Mouse (Mus musculus) kidney, embryonic 15.5 days (tissue): Measurements from ENCODE around the gene Slc10a1. TPM values are rescaled to one million over a fixed set of nuclear protein-coding genes. Genes with fewer than 3 reads are reported as not detected.

Experiments used
- ATAC-seq: fragments of 200-750 bp; cut with Nextera tagmentation; replicated peaks from 2 replicates; pipeline ENCODE4 v1.8.0; 2017; ENCODE audit warnings: moderate TSS enrichment; ENCODE audit not compliant: low FRiP score
- H3K27ac ChIP-seq: fragments of 300-500 bp; sonication (generic); 2 replicates; pipeline ENCODE4 v1.5.1; 2015; ENCODE audit warnings: mild to moderate bottlenecking, inconsistent platforms
- H3K27me3 ChIP-seq: fragments of 300-500 bp; sonication (generic); 2 replicates; pipeline ENCODE4 v1.6.1; 2015; ENCODE audit warnings: inconsistent platforms
- H3K36me3 ChIP-seq: fragments of 300-500 bp; sonication (generic); 2 replicates; pipeline ENCODE4 v1.6.1; 2015; ENCODE audit warnings: inconsistent platforms
- H3K4me1 ChIP-seq: fragments of 300-500 bp; sonication (generic); 2 replicates; pipeline ENCODE4 v1.6.1; 2015; ENCODE audit warnings: inconsistent platforms
- H3K4me2 ChIP-seq: fragments of 300-500 bp; sonication (generic); 2 replicates; pipeline ENCODE4 v1.6.1; 2015; ENCODE audit warnings: moderate library complexity, mild to moderate bottlenecking, inconsistent platforms
- H3K4me3 ChIP-seq: fragments of 300-500 bp; sonication (generic); replicated peaks from 2 replicates; pipeline ENCODE4 v1.5.1; 2015; ENCODE audit warnings: mild to moderate bottlenecking, inconsistent platforms
- H3K9ac ChIP-seq: fragments of 300-500 bp; sonication (generic); 2 replicates; pipeline ENCODE4 v1.6.1; 2015; ENCODE audit warnings: mild to moderate bottlenecking, inconsistent platforms
- H3K9me3 ChIP-seq: fragments of 300-500 bp; sonication (generic); replicated peaks from 2 replicates; pipeline ENCODE4 v1.6.1; 2016; ENCODE audit warnings: inconsistent platforms
- WGBS: fragments of 180-500 bp; shearing (Covaris S2); methylation state at CpG from one replicate; pipeline ENCODE4 v1.1.7; 2015; ENCODE audit warnings: mixed read lengths; 5-methylcytosine and 5-hydroxymethylcytosine counted together
- polyA plus RNA-seq: library from polyadenylated mRNA; unstranded; fragments of >200 nt; fragmentation: Nextera tagmentation; extraction: Ambion mirVana; gene quantifications from 2 replicates; pipeline ENCODE4 v1.2.1, GENCODE M21; 2015

The Slc10a1 gene
- polyA plus RNA-seq, result 0.82 and 0.96 TPM in 2 replicates

- no peak within 1 kb of the TSS for H3K9ac ChIP-seq
- H3K27ac ChIP-seq, result no peak within 1 kb of the TSS
- ATAC-seq, result no peak
- no peaks in the 10 kb centered on the region for H3K27me3 ChIP-seq
- no peaks in the 10 kb centered on the region for H3K4me1 ChIP-seq
- 87% methylated on average over 5 of the region's 5 CpGs for WGBS
- H3K9me3 ChIP-seq, result no peaks in the 10 kb centered on the region
- H3K4me2 ChIP-seq, result no peak within 1 kb of the TSS
- H3K4me3 ChIP-seq, result no peak within 1 kb of the TSS
- no peaks in the 10 kb centered on the region for H3K36me3 ChIP-seq
Measured at GRCm38 (mm10) chr12:80968605-80969004, at the start of gene Slc10a1. Gene Slc10a1 (minus strand): TSS chr12:80968705.

- no peak for ATAC-seq
- Histone ChIP-seq H3K4me2 (no peak overlapping the region), H3K27ac (no peak overlapping the region), H3K4me3 (no peak overlapping the region), H3K27me3 (0 out of 2 replicates have a peak, but pooled peaks cover 4% of the 10 kb centered on the region), H3K9ac (no peak overlapping the region), H3K9me3 (no peaks in the 10 kb centered on the region), H3K4me1 (no peaks in the 10 kb centered on the region), H3K36me3 (no peaks in the 10 kb centered on the region)
- 92% methylated on average over 12 of the region's 12 CpGs for WGBS
Measured at GRCm38 (mm10) chr12:81017624-81018023, 49.1 kb upstream of the Slc10a1 start.

- ATAC-seq, result no peak
- Histone ChIP-seq H3K4me2 (no peak overlapping the region), H3K4me1 (peaks cover 3% of the 10 kb centered on the region), H3K9me3 (no peaks in the 10 kb centered on the region), H3K9ac (no peak overlapping the region), H3K27ac (no peak overlapping the region), H3K27me3 (peaks cover 14% of the 10 kb centered on the region; the same call in 1 of the 2 replicates), H3K36me3 (no peaks in the 10 kb centered on the region), H3K4me3 (no peak overlapping the region)
- WGBS, result 68% methylated on average over 11 of the region's 11 CpGs
Measured at GRCm38 (mm10) chr12:81013496-81013895, 45.0 kb upstream of the Slc10a1 start.

DNA sequence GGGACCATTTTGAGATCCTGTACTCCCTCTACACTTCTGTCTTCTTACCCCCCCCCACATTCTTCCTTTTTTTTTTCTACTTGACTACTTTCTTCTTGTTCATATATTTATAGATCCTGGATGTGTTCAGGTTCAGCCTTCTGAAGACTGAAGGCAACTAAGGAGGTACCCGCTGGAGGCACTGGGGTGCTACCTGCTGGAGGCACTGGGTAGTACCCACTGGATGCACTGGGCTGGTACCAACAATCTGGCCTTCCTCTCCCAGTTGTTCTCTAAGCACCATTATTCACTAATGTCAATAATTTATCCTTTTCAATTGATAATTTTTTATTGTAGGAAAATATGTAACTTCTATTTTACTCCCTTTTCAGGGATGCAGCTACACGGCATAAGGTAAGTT lies 43.5 kb upstream of the Slc10a1 start:
- Histone ChIP-seq H3K9ac (no peak overlapping the region), H3K4me2 (no peak overlapping the region), H3K27ac (no peak overlapping the region), H3K4me3 (no peak overlapping the region), H3K36me3 (no peaks in the 10 kb centered on the region), H3K9me3 (no peaks in the 10 kb centered on the region), H3K27me3 (peaks cover 18% of the 10 kb centered on the region; the same call in 1 of the 2 replicates), H3K4me1 (peaks cover 3% of the 10 kb centered on the region)
- ATAC-seq, result no peak
- 83% methylated on average over 2 of the region's 2 CpGs for WGBS

GRCm38 (mm10) chr12:81009813-81010212 lies 41.3 kb upstream of the Slc10a1 start:
- H3K4me3 ChIP-seq, result no peak overlapping the region
- ATAC-seq, result no peak
- no peaks in the 10 kb centered on the region for H3K36me3 ChIP-seq
- no peak overlapping the region for H3K4me2 ChIP-seq
- H3K4me1 ChIP-seq, result peaks cover 3% of the 10 kb centered on the region
- no peaks in the 10 kb centered on the region for H3K9me3 ChIP-seq
- WGBS, result 16% methylated on average over 3 of the region's 3 CpGs
- no peak overlapping the region for H3K27ac ChIP-seq
- no peak overlapping the region for H3K9ac ChIP-seq
- peaks cover 18% of the 10 kb centered on the region; the same call in 1 of the 2 replicates for H3K27me3 ChIP-seq

DNA sequence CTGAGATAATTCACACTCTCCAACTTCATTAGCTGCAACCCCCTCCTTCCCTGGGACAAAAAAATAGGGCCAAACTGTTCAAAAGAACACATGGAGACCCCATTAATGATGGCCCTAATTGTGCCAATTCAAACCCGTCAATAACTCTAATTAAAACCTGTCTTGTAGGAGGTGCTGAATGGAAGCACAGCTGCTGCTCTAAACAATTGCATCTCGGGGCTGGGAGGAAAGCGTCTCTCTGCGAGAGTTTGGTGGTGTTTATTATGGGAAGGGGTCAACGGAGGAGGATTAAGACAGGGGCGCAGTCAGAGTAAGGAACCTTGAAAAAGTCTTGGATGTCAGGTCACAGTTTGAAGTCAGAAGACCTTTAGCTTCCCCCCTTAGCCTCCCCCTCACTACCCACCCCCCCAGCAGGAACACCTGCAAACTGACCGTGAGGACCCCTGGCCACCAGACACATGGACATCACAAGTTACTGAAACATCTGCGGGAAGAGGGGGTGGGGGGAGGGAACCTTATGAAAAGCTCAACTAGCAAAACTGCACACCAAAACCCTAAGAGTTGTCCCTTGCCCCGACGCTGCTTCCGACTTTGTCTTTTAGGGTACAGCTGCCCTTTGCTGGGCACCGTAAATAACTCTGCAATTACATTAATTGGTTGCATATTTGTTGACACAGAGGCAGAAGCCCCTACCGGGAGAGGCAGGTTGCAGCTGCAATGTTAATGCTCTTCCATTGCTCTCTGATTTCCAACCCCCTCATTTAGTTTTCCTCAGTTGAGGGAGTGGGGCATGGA lies 34.5 kb upstream of the Slc10a1 start:
- Histone ChIP-seq H3K4me3 (no peak overlapping the region), H3K4me2 (no peak overlapping the region), H3K27ac (no peak overlapping the region), H3K4me1 (peaks cover 8% of the 10 kb centered on the region), H3K9me3 (no peaks in the 10 kb centered on the region), H3K36me3 (no peaks in the 10 kb centered on the region), H3K9ac (no peak overlapping the region), H3K27me3 (peaks cover 65% of the 10 kb centered on the region)
- no peak for ATAC-seq
- 16% methylated on average over 13 of the region's 13 CpGs for WGBS

DNA sequence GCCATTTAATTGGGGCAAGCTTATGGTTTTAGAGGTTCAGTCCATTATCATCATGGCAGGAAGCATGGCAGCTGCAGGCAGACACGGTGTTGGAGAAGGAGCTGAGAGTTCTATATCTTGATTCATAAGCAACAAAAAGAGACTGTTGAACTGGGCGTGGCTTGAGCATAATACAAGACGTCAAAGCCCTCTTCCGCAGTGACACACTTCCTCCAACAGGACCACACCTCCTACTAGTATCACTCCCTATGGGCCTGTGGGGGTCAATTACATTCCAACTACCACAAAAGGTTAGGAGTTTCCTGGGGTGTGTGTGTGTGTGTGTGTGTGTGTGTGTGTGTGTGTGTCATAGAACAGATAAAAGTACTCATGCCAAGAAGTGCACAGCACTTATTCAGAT lies 32.4 kb upstream of the Slc10a1 start:
- Histone ChIP-seq H3K9ac (no peak overlapping the region), H3K27me3 (peaks cover 74% of the 10 kb centered on the region), H3K9me3 (no peaks in the 10 kb centered on the region), H3K4me3 (no peak overlapping the region), H3K4me2 (no peak overlapping the region), H3K36me3 (no peaks in the 10 kb centered on the region), H3K4me1 (peaks cover 8% of the 10 kb centered on the region), H3K27ac (no peak overlapping the region)
- ATAC-seq, result no peak
- WGBS, result 84% methylated on average over 4 of the region's 4 CpGs

DNA sequence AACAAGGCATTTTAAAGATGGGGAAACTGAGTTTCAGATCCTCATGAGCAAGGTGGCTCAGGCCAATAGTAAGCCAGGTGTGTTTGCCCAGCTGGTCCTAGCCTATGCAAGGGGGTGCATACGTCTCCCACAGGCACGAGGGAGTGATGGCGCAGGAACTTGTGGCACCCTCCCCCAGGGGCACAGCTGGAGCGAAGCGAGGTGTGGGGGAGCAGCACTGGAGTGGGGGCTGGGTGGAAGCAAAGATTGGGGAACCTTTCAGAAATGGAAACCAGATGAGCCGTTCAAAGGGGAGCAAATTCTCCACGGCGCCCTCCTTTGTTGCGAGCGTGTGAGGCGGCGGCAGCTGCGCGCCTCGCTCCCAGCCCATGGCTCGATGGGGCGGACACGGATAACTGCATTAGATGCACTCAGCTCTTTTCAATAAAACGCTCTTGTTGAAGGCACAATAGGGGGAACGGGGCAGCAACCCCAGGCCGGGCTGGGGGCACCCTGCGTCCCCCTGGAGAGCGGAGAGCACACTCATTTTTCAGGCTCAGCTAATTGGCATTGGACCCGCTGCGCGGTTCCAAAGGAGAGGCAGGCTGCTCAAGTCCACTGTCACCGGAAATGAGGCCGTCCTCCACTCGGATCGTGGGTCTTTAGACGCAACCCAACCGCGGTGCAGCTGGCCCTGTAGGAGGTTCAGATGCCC lies 30.2 kb upstream of the Slc10a1 start:
- Histone ChIP-seq H3K9me3 (no peaks in the 10 kb centered on the region), H3K36me3 (no peaks in the 10 kb centered on the region), H3K4me1 (peaks cover 8% of the 10 kb centered on the region), H3K4me3 (peak overlapping the region; percentile 20; the same call in 1 of the 2 replicates), H3K27ac (no peak overlapping the region), H3K27me3 (peaks cover 77% of the 10 kb centered on the region), H3K9ac (no peak overlapping the region), H3K4me2 (peak overlapping the region; percentile 49)
- 6% methylated on average over 33 of the region's 33 CpGs for WGBS
- ATAC-seq, result no peak

DNA sequence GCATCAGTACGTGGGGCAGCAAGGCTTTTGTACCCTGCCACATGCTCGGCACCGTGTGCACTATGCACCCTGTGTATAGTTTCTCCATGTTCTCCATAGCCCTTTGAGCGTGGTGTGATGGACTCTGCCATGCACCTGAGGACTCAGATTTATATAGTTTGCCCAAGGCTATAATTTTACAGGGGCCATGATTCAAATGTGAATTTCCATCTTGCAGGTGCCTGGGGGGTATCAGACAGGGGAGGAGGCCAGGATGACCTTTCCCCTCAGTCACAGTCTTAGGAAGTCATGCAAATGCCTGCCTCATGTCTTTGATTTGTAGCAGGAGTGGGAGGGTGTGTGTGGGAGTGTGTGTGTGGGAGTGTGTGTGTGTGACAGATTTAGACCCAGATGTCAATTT lies 29.1 kb upstream of the Slc10a1 start:
- Histone ChIP-seq H3K9ac (no peak overlapping the region), H3K4me1 (peaks cover 8% of the 10 kb centered on the region), H3K27me3 (peaks cover 73% of the 10 kb centered on the region), H3K4me2 (no peak overlapping the region), H3K4me3 (no peak overlapping the region), H3K36me3 (no peaks in the 10 kb centered on the region), H3K27ac (no peak overlapping the region), H3K9me3 (no peaks in the 10 kb centered on the region)
- 39% methylated on average over 4 of the region's 4 CpGs for WGBS
- ATAC-seq, result no peak

DNA sequence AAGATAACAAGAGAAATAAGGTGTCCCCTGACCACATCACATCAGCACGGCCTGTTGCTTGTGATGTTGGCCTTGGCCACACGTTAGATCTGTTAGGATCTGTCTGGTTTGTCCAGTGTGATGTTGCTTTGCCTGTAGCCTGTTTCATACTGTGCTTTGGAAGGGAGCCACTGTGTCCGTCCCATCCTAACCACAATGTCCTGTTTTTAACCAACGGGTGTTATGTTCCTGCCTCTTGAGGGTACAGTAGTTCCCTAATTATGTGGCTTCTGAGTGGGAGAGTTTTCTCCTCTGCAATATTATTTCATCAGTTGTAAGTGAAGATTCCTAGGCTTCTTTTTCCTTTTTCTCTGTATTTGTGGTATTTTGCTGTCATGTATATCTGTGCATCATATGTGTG lies 26.8 kb upstream of the Slc10a1 start:
- ATAC-seq, result no peak
- no peak overlapping the region for H3K9ac ChIP-seq
- WGBS, result 94% methylated on average over 4 of the region's 4 CpGs
- no peak overlapping the region for H3K27ac ChIP-seq
- H3K4me3 ChIP-seq, result no peak overlapping the region
- peaks cover 63% of the 10 kb centered on the region for H3K27me3 ChIP-seq
- no peaks in the 10 kb centered on the region for H3K9me3 ChIP-seq
- H3K4me2 ChIP-seq, result no peak overlapping the region
- peaks cover 8% of the 10 kb centered on the region for H3K4me1 ChIP-seq
- H3K36me3 ChIP-seq, result no peaks in the 10 kb centered on the region

DNA sequence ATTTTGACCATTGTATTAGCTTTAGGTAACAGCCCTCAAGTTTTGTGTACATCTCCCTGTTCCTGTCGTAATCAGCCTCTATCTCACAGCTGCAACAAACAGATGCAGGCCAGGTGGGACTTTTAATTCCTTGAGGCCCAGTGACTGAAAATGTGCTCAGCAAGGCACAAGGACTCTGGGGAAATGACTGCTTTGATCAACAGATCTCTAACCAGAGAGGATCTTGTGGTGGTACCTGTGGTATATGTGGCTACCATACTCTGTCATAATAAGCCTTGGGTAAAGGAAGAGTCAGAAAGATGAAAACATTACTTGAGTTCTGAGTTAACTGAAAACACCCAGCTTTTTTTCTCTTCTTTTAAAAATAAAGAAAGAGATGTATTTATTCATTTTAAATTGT lies 25.3 kb upstream of the Slc10a1 start:
- WGBS, result 87% methylated on average over 1 of the region's 1 CpGs
- ATAC-seq, result no peak

DNA sequence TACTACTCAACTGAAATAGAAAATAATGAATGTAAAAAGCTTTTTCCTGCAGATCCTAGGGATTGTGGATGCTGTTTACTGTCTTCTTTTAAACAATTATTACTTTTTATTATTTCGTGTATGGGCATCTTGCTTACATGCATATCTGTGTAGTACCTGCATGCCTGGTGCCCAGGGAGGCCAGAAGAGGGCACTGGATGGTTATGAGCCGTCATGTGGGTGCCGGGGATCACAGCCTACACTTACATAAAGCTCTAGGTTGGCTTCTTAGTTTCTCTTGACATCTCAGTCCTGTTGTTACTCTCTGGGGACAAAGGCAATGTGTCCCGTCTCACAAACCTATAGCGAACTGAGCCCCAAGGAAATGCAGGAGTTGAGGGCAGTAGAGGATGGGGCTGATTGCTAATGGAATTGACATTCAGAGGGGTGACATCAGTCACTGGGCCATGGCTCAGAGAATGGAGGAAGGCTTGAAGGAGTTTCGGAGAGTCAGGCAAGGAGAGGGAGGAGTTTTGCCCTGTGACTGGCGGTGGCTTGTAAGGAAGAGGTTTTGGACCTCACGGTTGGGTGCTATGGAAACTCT lies 24.1 kb upstream of the Slc10a1 start:
- 84% methylated on average over 8 of the region's 8 CpGs for WGBS
- H3K36me3 ChIP-seq, result no peaks in the 10 kb centered on the region
- H3K9ac ChIP-seq, result no peak overlapping the region
- H3K4me1 ChIP-seq, result no peaks in the 10 kb centered on the region
- H3K9me3 ChIP-seq, result no peaks in the 10 kb centered on the region
- ATAC-seq, result no peak
- H3K27ac ChIP-seq, result no peak overlapping the region
- no peak overlapping the region for H3K4me3 ChIP-seq
- H3K4me2 ChIP-seq, result no peak overlapping the region
- H3K27me3 ChIP-seq, result peaks cover 37% of the 10 kb centered on the region

More for the DNA sequence above, 25.3 kb upstream of the Slc10a1 start:
- H3K36me3 ChIP-seq, result no peaks in the 10 kb centered on the region
- peaks cover 5% of the 10 kb centered on the region for H3K4me1 ChIP-seq
- H3K4me2 ChIP-seq, result no peak overlapping the region
- H3K9ac ChIP-seq, result no peak overlapping the region
- H3K27ac ChIP-seq, result no peak overlapping the region
- no peak overlapping the region for H3K4me3 ChIP-seq
- H3K9me3 ChIP-seq, result no peaks in the 10 kb centered on the region
- H3K27me3 ChIP-seq, result peaks cover 48% of the 10 kb centered on the region
